Mouse (Mus musculus) yolk sac, embryonic 10.5 days (tissue): ENCODE results near the gene Taf6.

ENCODE experiments used
- DNase-seq: peaks from one replicate; pipeline ENCODE4 v3.0.0-alpha.2; 2017; ENCODE audit warnings: low spot score

The Taf6 gene

DNA sequence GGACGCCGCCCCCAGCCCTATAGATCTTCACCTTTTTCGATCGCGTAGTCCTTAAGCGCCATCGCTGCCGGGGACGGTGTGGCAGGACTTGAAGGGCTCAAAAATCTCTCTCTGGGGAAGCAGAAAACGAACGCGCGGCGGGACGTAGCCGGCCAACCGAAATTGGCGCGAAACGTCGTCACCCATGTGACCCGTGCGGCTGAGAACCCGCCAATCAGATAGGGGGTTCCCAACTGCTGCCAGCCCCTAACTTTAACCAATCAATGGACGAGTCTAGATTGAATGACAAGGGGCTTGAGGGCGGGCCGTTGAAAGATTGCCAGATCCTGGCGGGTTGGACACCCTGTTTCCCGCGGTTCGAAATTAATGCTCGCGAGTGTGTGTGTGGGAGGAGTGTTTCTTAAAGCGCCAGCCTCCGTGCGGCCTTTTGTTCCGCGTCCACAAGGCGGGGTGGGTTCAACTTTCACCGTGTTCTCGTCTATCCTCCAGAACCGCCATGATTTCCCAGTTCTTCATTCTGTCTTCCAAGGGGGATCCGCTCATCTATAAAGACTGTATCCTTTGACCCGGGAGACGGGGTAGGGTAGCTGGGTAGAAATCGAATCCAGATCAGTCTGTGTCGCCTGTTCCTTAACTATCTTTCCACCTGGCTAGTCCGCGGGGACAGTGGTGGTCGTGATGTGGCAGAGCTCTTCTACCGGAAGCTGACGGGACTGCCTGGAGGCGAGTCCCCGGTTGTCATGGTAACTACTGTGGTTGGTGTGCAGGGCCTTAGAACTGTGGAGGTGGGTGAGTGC, 15.4 kb downstream of the Taf6 start, which contains the start of the genes Ap4m1 and Mcm7:
Gene Ap4m1 (plus strand): TSS at position 308 of the 797 bp plus-strand sequence.
Gene Mcm7 (minus strand): TSS at position 728 of the 797 bp plus-strand sequence.
- DNase-seq: peak; percentile 98

DNA sequence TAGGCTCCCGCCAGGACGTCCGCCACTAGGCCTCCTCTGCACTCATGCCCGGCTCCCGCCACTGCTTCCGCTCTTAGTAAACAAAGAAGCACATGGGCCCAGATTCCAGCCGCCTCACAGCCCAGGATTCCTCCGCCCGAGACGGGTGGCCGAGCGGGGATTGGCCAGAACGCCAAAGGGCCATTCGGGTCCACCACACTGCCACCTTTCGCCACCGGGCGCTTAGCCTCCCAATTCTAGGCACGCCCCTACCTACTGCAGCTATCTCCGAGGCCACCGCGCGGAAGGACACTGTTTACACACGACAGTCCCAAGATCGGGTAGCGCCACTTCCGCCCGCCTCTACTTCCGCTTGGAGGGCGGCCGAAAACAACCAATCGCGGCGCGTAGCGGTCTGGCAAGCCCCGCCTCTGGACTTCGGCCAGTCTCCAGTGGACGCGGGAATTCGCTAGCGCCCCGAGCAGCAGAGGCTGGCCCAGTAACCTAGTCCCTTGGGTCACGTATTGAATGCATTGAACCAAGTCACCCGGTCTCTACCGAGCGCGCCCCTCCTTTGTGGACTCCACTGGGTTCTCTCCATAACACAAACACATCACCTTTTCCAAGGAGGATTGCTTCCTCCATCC, 16.2 kb downstream of the Taf6 start:
- peak; percentile 97 for DNase-seq

DNA sequence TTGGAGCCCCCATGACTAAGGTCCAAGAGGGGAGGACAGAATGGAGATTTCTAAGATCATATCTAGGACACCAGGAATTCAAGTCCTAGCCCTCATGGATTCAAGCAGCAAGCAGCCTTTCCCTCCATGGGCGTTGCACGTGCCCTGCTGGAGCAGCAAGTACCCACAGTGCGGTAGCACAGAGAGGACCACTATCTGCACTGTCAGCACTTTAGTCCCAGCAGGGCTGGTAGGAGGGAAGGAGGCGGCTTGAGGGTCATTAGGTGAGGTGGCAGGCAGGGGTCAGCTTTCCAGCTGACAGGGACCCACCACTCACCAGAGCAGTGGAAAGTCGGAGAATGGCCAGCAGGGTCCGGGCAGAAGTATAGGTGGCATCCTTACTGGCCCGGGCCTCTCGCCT, 21.7 kb downstream of the Taf6 start:
- DNase-seq: no peak

DNA sequence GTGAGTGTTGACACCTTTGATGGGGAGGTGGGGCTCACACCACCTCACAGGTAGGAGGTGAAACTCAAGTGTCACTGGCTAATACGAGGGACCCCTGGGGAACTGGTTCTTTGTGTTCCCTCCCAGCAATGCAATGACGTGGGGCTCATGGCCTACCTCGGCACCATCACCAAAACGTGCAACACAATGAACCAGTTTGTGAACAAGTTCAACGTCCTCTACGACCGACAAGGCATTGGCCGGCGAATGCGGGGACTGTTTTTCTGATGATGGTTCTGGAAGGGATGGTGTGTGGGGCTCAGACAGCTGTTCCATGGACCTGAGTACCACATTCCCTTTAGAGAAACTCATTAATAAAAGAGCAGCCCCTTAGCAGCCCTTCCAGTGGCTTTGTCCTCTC, 23.6 kb downstream of the Taf6 start:
- no peak for DNase-seq

DNA sequence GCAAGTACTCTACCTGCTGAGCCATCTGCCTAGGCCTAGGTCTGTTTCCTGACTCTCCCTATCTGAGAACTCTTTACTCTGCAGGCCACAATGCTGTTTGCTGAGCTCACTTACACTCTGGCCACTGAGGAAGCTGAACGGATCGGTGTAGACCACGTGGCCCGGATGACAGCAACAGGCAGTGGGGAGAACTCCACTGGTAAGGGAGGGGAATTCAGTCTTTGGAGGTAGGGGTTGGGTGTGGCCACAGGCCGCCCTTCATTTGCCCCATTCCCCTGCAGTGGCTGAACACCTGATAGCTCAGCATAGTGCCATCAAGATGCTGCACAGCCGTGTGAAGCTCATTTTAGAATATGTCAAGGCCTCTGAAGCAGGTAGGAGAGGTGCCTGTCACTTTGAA, 24.2 kb downstream of the Taf6 start:
- no peak for DNase-seq

DNA sequence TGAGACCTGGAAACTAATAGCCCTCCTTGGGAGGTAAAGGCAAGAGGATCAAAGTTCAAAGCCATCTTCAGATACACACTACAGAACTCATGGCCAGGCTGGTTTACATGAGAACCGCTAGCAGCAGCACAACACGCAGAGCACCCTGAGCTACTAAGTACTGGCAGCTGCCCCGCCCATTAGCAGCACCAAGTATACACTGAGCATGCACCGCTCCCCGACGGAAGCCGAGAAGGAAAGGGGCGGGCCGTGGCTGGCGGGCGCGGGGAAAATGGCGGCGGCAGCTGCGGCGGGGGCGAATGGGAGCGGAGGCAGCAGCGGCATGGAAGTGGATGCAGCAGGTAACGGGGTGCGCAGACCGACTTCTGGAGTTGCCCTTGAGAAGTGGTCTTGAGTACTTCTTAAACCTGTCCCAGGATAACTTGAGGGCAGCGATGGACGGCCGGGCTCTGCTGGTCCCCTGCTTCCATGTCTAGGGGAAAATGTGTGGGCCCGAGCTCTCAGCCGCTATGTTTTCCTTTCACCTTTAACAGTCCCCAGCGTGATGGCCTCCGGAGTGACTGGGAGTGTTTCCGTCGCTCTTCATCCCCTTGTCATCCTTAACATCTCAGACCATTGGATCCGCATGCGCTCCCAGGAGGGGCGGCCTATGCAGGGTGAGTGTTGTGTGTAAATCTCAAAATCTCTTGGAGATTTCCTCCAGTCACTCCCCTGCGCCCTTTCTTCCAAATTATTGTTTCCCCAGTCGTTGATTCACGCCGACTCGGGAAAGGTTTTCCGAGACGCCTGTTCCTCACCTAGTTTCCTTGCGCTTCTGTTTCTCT, 26.2 kb downstream of the Taf6 start, which contains the start of gene Cops6:
Gene Cops6 (plus strand): TSS at position 230 of the 824 bp plus-strand sequence.
- peak; percentile 92 for DNase-seq

DNA sequence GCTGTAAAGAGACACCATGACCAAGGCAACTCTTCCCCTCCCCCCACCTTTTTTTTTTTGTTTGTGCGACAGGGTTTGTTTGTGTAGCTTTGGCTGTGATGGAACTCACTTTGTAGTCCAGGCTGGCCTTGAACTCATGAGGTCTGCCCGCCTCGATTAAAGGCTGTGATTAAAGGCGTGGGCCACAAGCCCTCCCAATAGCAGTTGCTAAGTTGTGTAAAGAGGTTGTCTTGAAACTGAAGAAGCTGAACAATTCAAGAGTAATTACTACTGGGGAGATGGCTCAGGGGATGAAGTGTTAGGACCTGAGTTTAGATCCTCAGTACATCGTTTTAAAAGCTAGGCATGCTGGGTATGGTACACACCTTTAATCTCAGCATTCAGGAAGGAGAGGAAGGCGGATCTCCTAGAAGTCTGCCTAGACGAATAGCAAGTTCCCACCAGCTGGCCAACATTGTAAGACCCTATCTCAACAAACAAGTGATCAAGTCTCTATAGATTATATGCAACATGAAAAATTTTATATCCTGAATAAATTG, 27.0 kb downstream of the Taf6 start:
- DNase-seq: no peak

DNA sequence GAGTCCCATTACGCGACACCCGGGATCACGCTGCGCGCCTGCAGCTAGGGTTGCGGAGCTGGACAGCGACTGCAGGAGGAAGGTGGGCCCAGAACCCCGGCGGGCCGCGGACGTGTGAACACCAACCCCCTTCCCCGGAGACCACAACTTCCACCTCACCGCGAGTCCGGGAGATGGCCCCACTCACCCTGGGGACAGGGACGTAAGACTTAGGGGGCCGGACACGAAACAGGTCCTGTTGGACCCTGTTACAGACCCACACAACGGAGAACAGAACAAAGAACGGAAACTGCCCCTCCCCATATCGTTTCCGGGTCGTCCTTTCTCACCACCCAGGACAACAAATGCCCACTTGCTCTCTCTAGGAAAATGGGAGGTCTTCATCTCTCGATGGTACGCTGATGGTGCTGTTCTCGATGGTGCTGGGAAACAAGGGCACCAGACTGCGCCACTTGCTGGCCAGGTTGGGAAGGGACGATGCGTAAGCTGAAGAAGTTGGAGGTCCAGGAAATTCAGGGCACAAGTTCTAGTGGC, 31.7 kb downstream of the Taf6 start, which contains the start of gene Zfp113:
Gene Zfp113 (minus strand): TSS at position 302 of the 534 bp plus-strand sequence.
- peak; percentile 94 for DNase-seq

DNA sequence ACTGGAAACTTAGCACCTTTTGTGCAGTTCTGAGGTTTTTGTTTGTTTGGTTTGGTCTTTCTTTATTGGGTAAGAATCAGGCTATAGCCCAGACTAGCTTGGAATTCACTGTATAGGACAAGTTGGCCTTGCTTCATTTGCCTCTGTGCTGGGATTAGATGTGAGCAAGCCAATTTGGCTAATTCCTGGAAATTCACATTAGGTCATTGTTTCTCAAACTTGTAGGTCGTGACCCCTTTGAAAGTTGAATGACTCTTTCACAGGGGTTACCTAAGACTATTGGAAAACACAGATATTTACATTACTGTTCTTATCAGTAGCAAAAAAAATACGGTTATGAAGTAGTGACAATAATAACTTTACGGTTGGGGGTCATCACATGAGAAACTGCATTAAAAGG, 32.9 kb downstream of the Taf6 start:
- DNase-seq: no peak

DNA sequence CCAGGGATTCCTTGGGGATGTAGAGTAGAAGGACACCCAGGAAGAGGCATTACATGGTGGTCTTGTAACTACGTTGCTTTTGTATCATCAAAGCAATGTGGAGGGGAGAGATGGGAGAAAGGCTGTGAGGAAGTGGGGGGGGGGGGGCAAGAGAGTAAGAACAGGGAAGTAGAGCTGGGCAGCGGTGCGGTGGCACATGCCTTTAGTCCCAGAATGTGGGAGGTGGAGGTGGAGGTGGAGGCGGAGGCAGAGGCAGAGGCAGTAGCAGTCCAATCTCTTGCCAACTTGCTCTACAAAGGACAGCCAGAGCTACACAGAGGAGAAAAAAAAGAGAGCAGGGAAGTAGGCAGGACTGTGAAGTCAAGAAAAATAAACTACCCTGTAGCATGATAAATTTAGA, 48.7 kb downstream of the Taf6 start:
- DNase-seq: no peak

DNA sequence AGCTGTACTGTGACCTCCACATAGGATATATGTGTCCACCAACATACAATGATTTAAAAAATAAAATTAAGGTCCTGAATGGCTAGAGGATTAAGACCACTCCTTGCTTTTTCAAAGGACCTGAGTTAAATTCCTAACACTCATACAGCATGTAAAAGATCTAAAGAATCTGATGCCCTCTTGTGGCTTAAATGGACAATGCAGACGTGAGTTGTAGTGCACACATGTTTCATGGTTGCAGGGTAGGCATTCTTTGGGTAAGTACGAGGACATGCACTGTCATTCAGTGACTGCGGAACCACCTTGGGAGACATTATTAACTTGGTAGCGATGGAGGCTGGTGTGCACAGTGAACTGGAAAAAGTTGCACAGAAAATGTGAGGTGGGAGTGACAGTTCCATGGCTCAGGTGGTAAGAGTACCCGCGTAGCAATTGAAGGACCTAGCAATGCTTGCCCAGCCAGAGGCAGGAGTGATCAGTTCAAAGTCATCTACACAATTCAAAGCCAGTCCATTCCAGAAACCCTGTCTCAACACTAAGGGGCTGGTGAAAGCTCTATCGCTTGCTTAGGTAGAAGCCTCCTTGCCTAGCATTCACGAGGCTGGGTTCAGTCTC, 49.2 kb downstream of the Taf6 start:
- DNase-seq: peak; percentile 15

DNA sequence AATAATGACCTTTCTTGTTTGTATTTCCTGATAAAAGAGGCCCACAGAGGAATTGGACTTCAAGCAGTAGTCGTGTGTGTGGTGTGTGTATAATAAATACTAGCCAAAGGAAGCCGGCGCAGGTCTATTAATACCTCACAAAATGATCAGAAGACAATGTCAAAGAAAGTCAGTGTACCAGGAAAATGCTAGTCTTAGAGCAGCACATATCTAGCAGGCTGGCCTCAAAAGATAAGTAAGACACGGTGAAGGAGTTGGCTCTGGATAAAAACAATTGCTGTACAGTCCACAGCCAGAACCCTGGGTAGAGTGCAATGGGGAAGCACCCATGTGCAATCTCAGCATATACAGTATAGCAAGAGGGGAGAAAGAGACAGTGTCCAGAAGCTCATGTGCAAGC, 50.0 kb downstream of the Taf6 start:
- no peak for DNase-seq

DNA sequence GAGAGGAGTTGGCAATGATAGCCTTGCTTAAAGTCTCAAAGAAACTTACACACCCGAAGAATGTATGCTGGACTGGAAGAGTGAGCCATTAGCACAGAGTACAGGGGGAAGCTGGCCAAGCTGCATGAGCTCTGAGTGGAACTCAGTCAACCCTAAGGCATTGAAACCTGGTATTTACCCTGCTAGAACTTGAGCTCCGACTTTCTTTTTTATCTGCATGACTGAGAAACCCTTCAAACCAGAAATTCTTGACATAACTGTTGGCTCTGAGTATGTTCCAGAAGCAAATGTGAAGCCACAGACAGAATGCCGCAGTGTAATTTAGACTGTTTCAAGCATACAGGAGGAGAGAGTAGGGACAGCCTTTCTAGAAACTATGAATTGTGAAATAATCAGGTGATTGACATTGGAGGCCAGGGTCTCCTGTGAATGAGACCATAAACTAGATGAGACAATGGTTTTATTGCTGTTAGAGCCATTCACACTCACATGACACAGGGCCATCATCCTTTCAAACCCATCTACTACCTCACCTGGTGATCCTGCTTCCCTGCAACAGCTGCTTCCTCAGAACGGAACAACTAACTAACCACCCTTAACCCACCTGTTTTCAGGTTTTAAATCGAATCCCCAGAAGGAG, 54.7 kb downstream of the Taf6 start:
- DNase-seq: no peak
